Comparison of ENCODE assay signal across 18 mouse cellular contexts in the genomic region with DNA sequence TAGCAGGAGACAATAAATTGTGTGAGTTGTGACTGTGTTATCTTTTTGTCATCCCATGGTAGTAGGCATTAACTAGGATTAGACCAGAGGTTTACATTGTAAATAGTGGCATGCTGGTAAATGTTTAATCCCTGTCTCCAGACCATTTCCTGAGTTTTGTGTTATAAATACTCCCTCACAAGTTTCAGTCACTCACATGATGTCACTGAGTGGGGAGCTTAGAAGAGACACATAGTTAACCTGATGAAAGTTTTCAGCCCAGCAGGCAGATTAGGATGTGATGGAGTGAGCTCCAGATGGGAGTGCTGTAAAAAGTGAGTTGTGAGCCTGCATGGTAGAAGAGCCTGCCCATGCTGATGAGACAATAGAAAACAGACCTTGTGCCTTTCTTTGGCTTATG.
"Had no signal": no experiment of that assay in that cellular context is flagged by ENCODE, and none has a peak within 500 bp of the region (broad histone marks: within the 10 kb centered on the region; RNA-seq: fewer than 3 reads in every experiment).

No protein-coding gene starts in this region.

- H3K9ac ChIP-seq: limb, embryonic 12.5 days; limb, embryonic 15.5 days; lung, embryonic 15.5 days; midbrain, embryonic 12.5 days; neural tube, embryonic 13.5 days had no signal

- H3K4me2 ChIP-seq: limb, embryonic 12.5 days; limb, embryonic 15.5 days; lung, embryonic 15.5 days; midbrain, embryonic 12.5 days; neural tube, embryonic 13.5 days had no signal

- H3K27me3 ChIP-seq: limb, embryonic 12.5 days; limb, embryonic 15.5 days; lung, embryonic 15.5 days; midbrain, embryonic 12.5 days; neural tube, embryonic 13.5 days had no signal

- ATAC-seq: midbrain, embryonic 16.5 days had no signal

- H3K4me1 ChIP-seq: limb, embryonic 12.5 days; limb, embryonic 15.5 days; lung, embryonic 15.5 days; midbrain, embryonic 12.5 days; neural tube, embryonic 13.5 days had no signal

- H3K9me3 ChIP-seq: limb, embryonic 12.5 days; limb, embryonic 15.5 days; lung, embryonic 15.5 days; midbrain, embryonic 12.5 days; neural tube, embryonic 13.5 days had no signal

- DNase-seq: kidney, adult 8-10 months; kidney, postnatal 14 days; kidney, postnatal 4 days; left cerebral cortex, postnatal 4 days; lung, adult 18-20 months; lung, postnatal 14 days; lung, postnatal 4 days; retina, postnatal 1 day; right cerebral cortex, postnatal 25 days; thymus, adult 18-20 months; thymus, postnatal 36 days had no signal

- H3K27ac ChIP-seq: limb, embryonic 12.5 days; limb, embryonic 15.5 days; lung, embryonic 15.5 days; midbrain, embryonic 12.5 days; neural tube, embryonic 13.5 days had no signal

- H3K4me3 ChIP-seq: limb, embryonic 12.5 days; limb, embryonic 15.5 days; lung, embryonic 15.5 days; midbrain, embryonic 12.5 days; myocyte; neural tube, embryonic 13.5 days had no signal
